Mouse (Mus musculus) bone marrow, adult 2 months (tissue): ENCODE data around the gene Itgb5.

Source experiments
- CTCF ChIP-seq: fragments of 200-500 bp; IDR thresholded peaks from 2 replicates; pipeline ENCODE4 v1.5.1; 2011; ENCODE audit warnings: low read length, control low read depth; ENCODE audit not compliant: control insufficient read depth, insufficient read depth
- POLR2A ChIP-seq: fragments of 200-500 bp; IDR thresholded peaks from 2 replicates; pipeline ENCODE4 v1.6.1; 2011; ENCODE audit warnings: low read depth, mild to moderate bottlenecking, control low read depth, low read length, borderline replicate concordance; ENCODE audit not compliant: control insufficient read depth

- no peak for TF ChIP-seq CTCF
- no peak for TF ChIP-seq POLR2A
Observed at GRCm38 (mm10) chr16:33782729-33783091, 46.8 kb upstream of the Itgb5 start.
